Mouse (Mus musculus) spleen, postnatal 36 days (tissue): Measurements from ENCODE around the gene Senp1.

Experiments used
- DNase-seq, 2 experiments: peaks; one replicate each; pipeline ENCODE4 v3.0.0; 2022; ENCODE audit warnings: low spot score in 2 of 2, mixed read lengths in 1 of 2

The Senp1 gene

DNA sequence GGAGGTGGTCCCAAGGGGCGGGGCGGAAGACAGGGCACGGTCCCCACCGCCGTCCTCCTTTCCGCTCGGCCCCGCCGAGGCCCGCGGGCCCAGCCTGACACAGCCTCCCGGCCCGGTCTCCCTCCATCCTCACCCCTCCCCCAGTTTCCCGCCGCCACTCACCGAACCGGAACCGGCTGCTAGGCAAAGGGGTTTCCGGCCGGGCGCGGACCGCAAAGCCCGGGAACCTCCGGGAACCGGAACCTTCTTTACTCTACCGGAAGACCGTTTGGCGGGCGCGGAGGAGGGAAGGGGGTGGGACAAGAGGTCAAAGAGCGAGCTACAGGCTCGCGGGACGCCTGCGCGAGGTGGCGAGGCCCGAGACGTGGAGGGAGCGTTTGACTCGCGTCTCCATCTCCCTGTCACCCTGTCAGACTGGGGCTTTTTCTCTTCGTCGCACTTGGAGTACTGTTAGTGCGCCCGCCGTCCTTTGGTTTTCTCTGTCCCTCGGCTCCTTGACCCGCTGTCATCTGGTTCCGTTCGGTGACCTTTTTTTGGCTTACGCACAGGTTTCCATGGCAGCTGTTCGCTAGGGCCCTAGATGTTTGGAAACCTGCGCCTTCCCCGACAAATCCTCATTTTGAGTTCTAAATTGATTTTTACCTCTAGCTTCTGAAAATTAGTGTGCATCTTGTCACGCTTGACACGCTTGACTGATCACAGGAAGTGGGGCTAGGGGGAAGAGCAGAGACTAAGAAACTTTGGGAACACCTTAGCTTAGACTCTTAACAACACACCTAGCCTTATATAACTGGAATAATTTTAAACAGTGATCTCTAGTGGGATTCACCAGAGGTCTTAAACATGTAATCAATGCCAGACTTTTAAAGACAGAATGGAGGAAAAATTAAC, at the start of gene Senp1:
Gene Senp1 (minus strand): TSS at position 624 of the 891 bp plus-strand sequence.
- DNase-seq, result peak; percentile 87 to 90

DNA sequence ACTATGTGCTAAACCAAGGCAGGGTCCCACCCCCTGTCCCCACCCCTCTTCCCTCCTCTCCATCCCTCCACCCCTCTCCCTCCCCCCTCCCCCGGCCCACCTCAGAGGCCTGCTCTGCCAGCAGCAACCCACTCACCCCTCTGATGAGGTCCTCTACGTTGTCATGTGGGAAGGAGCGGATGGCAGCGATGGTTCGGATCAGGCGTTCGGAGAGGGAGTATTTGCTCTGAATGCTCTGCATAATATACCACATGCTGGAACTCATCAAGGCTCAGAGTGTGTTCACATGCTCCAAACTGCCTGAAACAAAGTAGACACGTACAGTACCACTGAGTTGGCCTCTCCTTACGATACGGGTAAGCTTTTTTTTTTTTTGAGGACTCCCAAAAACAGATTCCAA, 49.0 kb upstream of the Senp1 start:
- no peak for DNase-seq

- DNase-seq, result no peak
Measured at GRCm38 (mm10) chr15:98140809-98141208, 47.3 kb upstream of the Senp1 start.

DNA sequence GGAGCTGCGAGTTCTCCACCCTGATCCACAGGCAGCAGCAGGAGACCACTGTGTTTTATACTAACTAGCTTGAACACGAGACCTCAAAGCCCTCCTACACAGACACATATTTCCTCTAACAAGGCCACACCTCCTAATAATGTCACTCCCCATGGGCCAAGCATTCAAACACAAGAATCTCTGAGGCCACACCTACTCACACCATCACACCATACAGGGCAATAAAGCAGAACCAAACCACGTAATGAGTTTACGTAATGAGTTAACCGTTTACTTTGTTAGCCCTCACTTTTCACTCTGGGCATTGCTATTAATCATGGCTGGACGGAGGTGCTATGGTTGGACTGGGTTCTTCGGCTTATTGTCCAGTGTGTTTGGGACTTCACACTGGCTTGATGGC, 46.2 kb upstream of the Senp1 start:
- no peak for DNase-seq

DNA sequence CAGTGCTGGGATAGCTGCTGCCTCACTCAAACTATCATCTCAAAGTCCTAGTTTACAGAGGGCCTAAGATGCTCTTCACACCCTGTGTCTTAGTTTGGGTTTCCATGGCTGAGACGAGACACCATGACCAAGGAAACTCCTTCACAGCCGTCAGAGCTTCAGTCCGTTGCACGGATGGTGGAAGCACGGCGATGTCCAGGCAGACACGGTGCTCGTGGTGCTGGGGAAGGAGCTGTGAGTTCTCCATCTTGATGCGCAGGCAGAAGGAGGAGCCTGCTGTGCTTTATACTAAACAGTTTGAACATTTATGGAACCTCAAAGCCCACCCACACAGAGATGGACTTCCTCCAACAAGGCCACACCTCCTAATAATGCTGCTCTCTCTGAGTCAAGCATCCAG, 43.3 kb upstream of the Senp1 start:
- DNase-seq, result no peak

DNA sequence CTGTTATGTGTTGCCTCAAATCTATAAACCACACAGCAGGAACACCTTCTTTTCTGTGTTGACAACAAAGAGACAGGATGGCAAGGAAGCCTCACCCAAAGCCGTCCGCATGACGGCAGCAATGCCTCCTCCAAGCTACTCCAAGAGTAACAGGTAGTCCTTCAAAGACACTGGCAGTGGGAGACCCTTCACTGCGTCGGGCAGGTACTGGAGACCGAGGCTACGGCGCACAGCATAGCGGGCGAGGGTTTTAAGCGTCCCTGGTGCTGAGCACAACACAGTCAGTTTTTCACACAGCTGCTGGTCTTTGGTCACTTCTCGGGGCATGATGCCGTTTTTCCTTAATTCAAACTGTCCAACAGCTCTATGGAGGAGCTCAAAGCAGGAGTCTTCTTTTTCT, 42.1 kb upstream of the Senp1 start:
- DNase-seq, result no peak

DNA sequence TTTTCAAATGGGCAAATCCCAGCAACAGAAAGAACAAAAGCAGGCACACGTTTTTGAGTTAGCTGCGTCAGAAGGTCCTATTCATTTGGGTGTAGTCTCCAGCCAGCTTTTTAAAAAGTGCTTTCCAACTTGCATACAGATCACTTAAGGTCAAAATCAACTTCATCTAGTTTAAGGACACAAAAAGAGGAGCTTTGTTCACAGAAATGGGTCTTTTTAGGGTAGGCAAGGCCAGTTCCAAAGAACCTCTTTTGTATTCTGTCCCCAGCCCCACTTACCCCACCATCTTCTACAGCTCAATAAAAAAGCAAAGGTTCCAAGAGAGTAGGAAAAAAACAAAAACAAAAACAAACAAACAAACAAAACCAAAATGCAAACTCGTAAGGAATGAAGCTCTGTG, 41.1 kb upstream of the Senp1 start:
- DNase-seq, result no peak

- DNase-seq, result no peak
Measured at GRCm38 (mm10) chr15:98134034-98134433, 40.5 kb upstream of the Senp1 start.

DNA sequence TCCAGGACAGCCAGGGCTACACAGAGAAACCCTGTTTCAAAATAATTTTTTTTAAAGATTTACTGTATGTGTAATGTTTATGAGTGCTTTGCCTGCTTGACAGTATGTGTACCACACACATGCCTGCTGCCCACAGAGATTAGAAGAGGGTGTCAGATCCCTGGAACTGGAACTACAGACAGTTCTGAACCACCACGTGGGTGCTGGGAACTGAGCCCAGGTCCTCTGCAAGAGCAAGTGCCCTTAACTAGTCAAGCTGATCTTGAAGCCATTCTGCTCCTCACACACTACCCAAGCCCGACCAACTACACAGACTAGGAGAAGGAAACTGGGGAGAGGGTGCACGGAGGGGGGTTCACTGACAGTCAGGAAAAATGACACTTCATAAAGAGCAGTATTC, 39.9 kb upstream of the Senp1 start:
- no peak for DNase-seq

DNA sequence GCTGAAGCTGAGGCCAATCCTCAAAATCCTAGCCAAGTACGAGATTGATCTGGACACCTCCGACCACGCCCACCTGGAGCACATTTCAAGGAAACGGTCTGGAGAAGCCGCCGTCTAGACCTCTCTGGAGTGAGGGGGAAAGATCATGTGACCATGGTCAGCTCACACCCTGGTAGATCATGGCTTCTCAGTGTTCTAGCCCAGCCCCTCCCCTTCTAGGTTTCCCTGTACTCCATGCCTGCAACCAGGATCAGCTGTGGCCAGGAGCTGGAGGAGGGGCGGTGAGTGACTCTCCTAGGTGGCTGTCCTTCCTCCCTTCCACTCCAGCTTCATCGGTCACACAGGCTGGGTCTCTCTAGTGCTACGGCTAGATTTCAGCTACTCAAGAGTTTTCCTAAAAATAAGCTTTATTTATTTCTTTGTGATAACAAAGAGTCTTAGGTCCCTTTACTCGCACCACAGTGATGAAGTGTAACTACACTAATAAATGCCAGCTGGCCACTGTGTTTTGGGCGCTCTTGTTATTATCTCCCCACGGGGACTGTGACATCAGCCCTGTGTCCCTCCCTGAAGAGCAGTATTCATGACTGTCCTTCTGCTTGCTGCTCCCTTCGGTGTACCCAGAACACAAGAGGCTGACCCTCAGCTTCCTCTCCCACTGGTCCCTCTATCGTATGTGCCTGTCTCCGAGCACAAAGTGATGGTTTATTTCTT, 38.6 kb upstream of the Senp1 start:
- no peak for DNase-seq

DNA sequence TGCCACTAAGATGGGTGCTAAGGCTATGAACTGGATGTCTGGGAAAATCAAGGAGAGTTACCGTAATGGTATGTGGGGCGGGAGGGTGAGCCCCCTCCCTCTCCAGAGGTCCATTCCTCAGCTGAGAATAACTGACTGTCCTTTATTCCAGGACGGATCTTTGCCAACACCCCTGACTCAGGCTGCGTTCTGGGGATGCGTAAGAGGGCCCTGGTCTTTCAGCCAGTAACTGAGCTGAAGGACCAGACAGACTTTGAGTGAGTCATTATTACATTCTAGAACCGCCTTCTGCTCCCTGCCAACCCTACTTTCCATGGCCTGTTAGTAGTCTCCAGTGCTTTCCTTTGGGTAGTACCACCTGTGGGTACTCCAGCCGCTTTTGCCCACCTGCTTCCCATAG, 37.9 kb upstream of the Senp1 start:
- DNase-seq, result no peak

DNA sequence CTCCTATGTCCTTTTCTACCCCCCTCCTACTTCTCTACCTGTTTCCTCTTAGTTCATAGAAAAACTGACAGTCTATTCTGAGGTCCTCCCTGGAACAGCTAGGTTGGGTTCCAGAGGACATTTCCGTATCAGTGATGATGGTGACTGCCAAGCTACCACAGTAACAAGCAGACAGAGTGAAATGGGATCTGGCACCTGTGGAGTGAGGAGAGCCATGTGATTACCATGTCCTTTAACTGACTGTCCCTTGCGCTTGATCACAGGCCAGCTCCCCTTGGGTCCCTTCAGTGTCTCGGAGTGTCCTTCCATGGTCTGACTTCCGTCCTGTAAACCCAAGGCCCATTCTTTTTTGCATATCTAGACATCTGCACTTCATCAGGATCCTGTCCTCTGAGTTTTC, 37.5 kb upstream of the Senp1 start:
- no peak for DNase-seq

DNA sequence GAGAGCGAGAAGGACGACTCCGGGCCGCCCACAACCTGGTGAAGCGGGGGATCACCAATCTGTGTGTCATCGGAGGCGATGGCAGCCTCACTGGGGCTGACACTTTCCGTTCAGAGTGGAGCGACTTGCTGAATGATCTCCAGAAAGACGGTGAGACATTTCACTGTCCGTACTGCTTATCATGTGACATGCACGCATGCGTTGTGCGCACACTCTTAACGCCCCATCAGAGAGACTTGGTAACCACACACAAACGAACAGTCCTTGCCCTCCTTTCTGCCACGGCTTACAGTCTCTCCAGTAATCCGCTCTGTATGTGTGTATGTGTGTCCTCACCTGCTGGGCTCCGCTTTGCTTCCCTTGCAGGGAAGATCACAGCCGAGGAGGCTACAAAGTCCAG, 27.3 kb upstream of the Senp1 start:
- no peak for DNase-seq

DNA sequence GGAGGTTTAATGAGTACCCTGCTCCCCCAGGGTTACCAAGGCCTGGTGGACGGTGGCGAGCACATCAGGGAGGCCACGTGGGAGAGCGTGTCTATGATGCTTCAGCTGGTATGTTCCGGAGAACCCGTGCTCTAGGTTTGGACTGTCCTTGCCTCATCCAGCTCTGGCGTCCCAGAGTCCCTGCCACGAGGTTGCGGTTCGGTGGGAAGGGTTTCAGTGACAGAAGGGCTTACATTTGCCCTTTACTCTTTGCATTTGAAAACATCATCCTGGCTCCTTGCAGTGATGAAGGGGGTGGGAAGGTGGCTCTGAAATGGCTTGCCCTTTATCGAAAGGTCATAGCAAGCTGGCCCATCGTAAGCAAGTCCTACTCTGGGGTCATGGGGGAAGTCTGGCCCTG, 25.8 kb upstream of the Senp1 start:
- no peak for DNase-seq

DNA sequence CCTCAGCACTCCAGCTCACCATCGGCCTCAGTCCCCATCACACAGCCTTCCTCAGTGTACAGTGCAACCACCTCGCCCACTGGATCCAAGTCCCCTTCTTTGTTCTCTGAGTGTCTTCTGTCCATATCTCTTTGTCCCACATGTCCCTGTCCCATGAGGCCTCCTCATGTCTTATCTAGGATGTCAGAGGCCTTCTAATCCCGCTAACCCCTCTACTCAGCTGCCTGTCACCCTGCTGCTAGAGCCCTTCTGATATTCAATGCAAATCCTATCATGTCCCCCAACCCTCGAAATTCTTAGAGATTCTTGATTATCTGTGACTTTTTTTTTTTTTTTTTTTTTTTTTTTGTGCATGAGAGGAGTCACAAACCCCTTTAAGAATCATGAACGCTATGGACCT, 22.7 kb upstream of the Senp1 start:
- peak in 1 of 2 experiments; percentile 8 for DNase-seq

DNA sequence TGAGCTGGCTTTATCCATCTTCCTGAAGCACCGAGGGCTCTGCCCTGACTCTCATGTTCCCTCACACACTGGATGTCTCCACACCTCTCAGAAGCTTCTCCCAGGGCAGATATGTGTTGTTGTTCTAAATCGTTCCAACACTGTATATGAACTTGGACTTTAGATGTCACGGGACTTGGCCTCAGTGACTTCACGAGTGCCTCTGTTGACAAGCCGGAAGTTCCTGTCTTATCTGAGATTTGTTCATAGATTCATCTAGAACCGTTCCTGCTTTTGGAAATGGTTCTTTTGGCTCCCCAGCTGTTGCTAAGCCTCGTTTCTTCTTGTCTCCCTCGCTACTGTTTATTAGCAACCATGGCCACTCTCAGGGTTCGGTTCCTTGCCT, 22.2 kb upstream of the Senp1 start:
- no peak for DNase-seq

DNA sequence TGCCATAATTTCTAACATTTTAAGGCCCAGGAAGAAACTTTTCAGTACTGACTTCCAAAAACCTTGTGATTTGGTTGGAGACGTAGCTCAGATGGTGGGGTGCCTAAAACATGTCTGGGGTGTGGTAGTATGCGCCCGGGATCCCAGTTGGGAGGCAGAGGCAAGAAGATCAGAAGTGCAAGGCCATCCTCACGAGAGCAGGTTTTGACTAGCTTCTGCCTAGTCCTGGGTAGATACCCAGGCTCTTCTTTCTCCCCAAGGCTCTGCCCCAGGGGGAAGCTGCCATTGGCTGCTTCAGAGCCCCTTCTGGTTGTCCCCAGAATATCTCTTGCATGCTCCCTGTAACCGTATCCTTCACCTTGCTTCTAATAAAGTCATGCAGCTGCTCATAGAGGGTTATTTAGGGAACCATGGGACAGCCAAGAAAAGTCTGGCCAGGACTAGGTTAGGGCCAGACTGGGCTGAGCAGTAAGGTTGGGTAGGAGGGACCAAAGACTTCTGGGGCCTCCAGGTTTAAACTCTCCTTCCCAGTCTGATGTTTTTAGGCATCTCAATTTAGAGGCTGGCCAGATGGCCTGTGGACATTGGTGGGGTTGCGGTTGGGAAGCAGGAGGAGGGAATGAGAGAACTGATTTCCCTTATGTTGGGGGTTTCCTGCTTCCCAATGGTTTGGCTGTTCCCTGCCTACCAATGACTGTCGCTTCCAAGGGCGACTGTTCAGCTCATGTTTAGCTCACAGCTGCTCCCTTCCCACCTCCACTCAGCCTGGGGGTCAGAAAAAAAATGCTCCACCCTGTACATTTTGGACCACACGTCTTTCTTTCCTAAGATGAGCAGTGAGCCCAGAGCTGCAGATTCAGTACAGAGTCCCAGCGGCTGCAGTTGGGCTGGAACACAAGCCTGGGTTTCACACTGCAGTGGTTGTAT, 21.6 kb upstream of the Senp1 start:
- no peak for DNase-seq

GRCm38 (mm10) chr15:98114098-98114851, 20.7 kb upstream of the Senp1 start:
- no peak for DNase-seq

DNA sequence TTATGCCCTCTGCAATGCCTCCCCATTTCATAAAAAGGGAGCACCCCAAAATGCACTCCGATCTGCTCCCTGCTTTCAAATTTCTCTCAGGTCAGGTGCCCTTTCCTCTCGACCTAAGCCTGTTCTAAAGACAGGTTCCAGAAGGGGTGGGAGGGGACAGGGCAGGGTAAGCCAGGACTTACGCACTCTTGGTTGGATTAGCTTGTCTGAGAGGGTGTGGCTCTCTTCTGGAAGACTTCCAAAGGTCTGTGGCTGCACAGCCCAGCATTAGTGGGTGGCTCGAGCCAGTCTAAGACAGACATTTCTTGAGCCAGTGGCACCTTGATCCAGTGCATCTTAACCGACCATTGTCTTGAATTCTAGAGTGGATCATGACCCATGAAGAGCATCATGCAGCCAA, 18.2 kb upstream of the Senp1 start:
- peak in 1 of 2 experiments; percentile 21 for DNase-seq

- peak; percentile 67 to 71 for DNase-seq
Measured at GRCm38 (mm10) chr15:98108297-98109152, 15.0 kb upstream of the Senp1 start.
